Mouse (Mus musculus) lung, postnatal 0 days (tissue): ENCODE measurements at regions not wholly inside any gene's neighbourhood (a gene's known extent, or its start where the extent isn't known, plus 50 kb on each side); places are given as distances from the start of the nearest gene placed in this dataset.

Source experiments
- ATAC-seq: fragments of 200-750 bp; cut with Nextera tagmentation; 2 replicates; pipeline ENCODE4 v1.8.0; 2017; ENCODE audit warnings: moderate library complexity
- DNase-seq: peaks from one replicate; pipeline ENCODE4 v3.0.0-alpha.2; 2016; ENCODE audit warnings: low spot score
- H3K27ac ChIP-seq: fragments of 300-500 bp; sonication (generic); 2 replicates; pipeline ENCODE4 v1.5.1; 2014; ENCODE audit warnings: antibody characterized with exemption, mild to moderate bottlenecking, low read length, mixed read lengths
- H3K27me3 ChIP-seq: fragments of 300-500 bp; sonication (generic); replicated peaks from 2 replicates; pipeline ENCODE4 v1.6.1; 2014; ENCODE audit warnings: low read length, mixed read lengths; ENCODE audit not compliant: insufficient read depth
- H3K36me3 ChIP-seq: fragments of 300-500 bp; sonication (generic); 2 replicates; pipeline ENCODE4 v1.6.1; 2014; ENCODE audit warnings: low read length, mixed read lengths; ENCODE audit not compliant: insufficient read depth
- H3K4me1 ChIP-seq: fragments of 300-500 bp; sonication (generic); 2 replicates; pipeline ENCODE4 v1.6.1; 2014; ENCODE audit warnings: antibody characterized with exemption, low read depth, low read length, mixed read lengths; ENCODE audit not compliant: insufficient read depth
- H3K4me2 ChIP-seq: fragments of 300-500 bp; sonication (generic); replicated peaks from 2 replicates; pipeline ENCODE4 v1.6.1; 2014; ENCODE audit warnings: low read depth, mild to moderate bottlenecking, low read length, moderate library complexity, mixed read lengths
- H3K4me3 ChIP-seq: fragments of 300-500 bp; sonication (generic); 2 replicates; pipeline ENCODE4 v1.5.1; 2014; ENCODE audit warnings: low read depth, low read length
- H3K9ac ChIP-seq: fragments of 300-500 bp; sonication (generic); replicated peaks from 2 replicates; pipeline ENCODE4 v1.6.1; 2014; ENCODE audit warnings: low read depth, mild to moderate bottlenecking
- H3K9me3 ChIP-seq: fragments of 300-500 bp; sonication (generic); 2 replicates; pipeline ENCODE4 v1.6.1; 2016; ENCODE audit warnings: low read length, mixed read lengths
- CTCF ChIP-seq: IDR thresholded peaks from 2 replicates; pipeline ENCODE4 v1.5.1; 2016; ENCODE audit warnings: antibody characterized with exemption, mild to moderate bottlenecking
- EP300 ChIP-seq: IDR thresholded peaks from 2 replicates; pipeline ENCODE4 v1.6.1; 2016; ENCODE audit warnings: antibody characterized with exemption, mild to moderate bottlenecking, control low read depth
- WGBS: fragments of 180-500 bp; shearing (Covaris S2); extraction: QIAGEN DNeasy Blood & Tissue Kit; methylation state at CpG from one replicate; pipeline ENCODE4 v1.1.7; 2014; 5-methylcytosine and 5-hydroxymethylcytosine counted together

GRCm38 (mm10) chr7:98768460-98768859, 65.6 kb downstream of the Thap12 start:
- H3K9me3 ChIP-seq, result no peaks in the 10 kb centered on the region
- H3K4me2 ChIP-seq, result no peak overlapping the region
- no peaks in the 10 kb centered on the region for H3K27me3 ChIP-seq
- DNase-seq (no peak), ATAC-seq (no peak)
- peaks cover 9% of the 10 kb centered on the region; the same call in 1 of the 2 replicates for H3K4me1 ChIP-seq
- WGBS, result 89% methylated on average over 2 of the region's 2 CpGs
- TF ChIP-seq EP300, result no peak
- no peak overlapping the region for H3K4me3 ChIP-seq
- no peak overlapping the region for H3K9ac ChIP-seq
- H3K27ac ChIP-seq, result no peak overlapping the region
- H3K36me3 ChIP-seq, result no peaks in the 10 kb centered on the region

- Histone ChIP-seq H3K9me3 (no peaks in the 10 kb centered on the region), H3K9ac (no peak overlapping the region), H3K36me3 (no peaks in the 10 kb centered on the region), H3K4me1 (peaks cover 9% of the 10 kb centered on the region; the same call in 1 of the 2 replicates), H3K4me2 (no peak overlapping the region), H3K4me3 (no peak overlapping the region), H3K27ac (no peak overlapping the region), H3K27me3 (no peaks in the 10 kb centered on the region)
- WGBS, result 32% methylated on average over 1 of the region's 1 CpGs
- TF ChIP-seq EP300, result no peak
- no peak for TF ChIP-seq CTCF
- ATAC-seq, result peak; percentile 30; the same call in 1 of the 2 replicates
- no peak for DNase-seq
Observed at GRCm38 (mm10) chr7:98769111-98769734, 65.7 kb upstream of the Wnt11 start.

- H3K4me2 ChIP-seq, result peak overlapping the region; percentile 34
- no peaks in the 10 kb centered on the region for H3K9me3 ChIP-seq
- H3K4me3 ChIP-seq, result no peak overlapping the region
- H3K27me3 ChIP-seq, result no peaks in the 10 kb centered on the region
- no peak for ATAC-seq
- 5% methylated on average over 8 of the region's 8 CpGs for WGBS
- H3K27ac ChIP-seq, result no peak overlapping the region
- no peaks in the 10 kb centered on the region for H3K36me3 ChIP-seq
- no peak overlapping the region for H3K9ac ChIP-seq
- H3K4me1 ChIP-seq, result peaks cover 9% of the 10 kb centered on the region; the same call in 1 of the 2 replicates
- TF ChIP-seq EP300 (no peak), CTCF (peak; percentile 44)
- peak; percentile 32 for DNase-seq
Observed at GRCm38 (mm10) chr7:98770257-98770890, 64.5 kb upstream of the Wnt11 start.

GRCm38 (mm10) chr7:98771134-98771775, 63.7 kb upstream of the Wnt11 start:
- Histone ChIP-seq H3K4me2 (no peak overlapping the region), H3K9ac (no peak overlapping the region), H3K27ac (no peak overlapping the region), H3K4me3 (no peak overlapping the region), H3K9me3 (no peaks in the 10 kb centered on the region), H3K4me1 (peaks cover 9% of the 10 kb centered on the region; the same call in 1 of the 2 replicates), H3K27me3 (no peaks in the 10 kb centered on the region), H3K36me3 (no peaks in the 10 kb centered on the region)
- TF ChIP-seq EP300, result no peak
- TF ChIP-seq CTCF, result no peak
- DNase-seq (no peak), ATAC-seq (no peak)
- 49% methylated on average over 7 of the region's 7 CpGs for WGBS

GRCm38 (mm10) chr7:98774597-98774996, 60.3 kb upstream of the Wnt11 start:
- no peak for DNase-seq
- no peak overlapping the region for H3K4me2 ChIP-seq
- no peak overlapping the region for H3K4me3 ChIP-seq
- no peak overlapping the region for H3K27ac ChIP-seq
- H3K9ac ChIP-seq, result no peak overlapping the region
- ATAC-seq, result no peak
- no peak for TF ChIP-seq EP300
- peak; percentile 45 for TF ChIP-seq CTCF
- no peaks in the 10 kb centered on the region for H3K36me3 ChIP-seq
- peaks cover 6% of the 10 kb centered on the region; the same call in 1 of the 2 replicates for H3K4me1 ChIP-seq
- 52% methylated on average over 4 of the region's 4 CpGs for WGBS
- H3K27me3 ChIP-seq, result no peaks in the 10 kb centered on the region
- H3K9me3 ChIP-seq, result no peaks in the 10 kb centered on the region

- peak; percentile 59 for ATAC-seq
- DNase-seq, result peak; percentile 71
- Histone ChIP-seq H3K4me3 (no peak overlapping the region), H3K9me3 (no peaks in the 10 kb centered on the region), H3K27me3 (no peaks in the 10 kb centered on the region), H3K36me3 (no peaks in the 10 kb centered on the region), H3K27ac (no peak overlapping the region), H3K9ac (no peak overlapping the region), H3K4me1 (peaks cover 6% of the 10 kb centered on the region; the same call in 1 of the 2 replicates), H3K4me2 (no peak overlapping the region)
- TF ChIP-seq EP300 (no peak), CTCF (no peak)
- WGBS, result 40% methylated on average over 8 of the region's 8 CpGs
Observed at GRCm38 (mm10) chr7:98775031-98775430, 59.9 kb upstream of the Wnt11 start.
